Mouse (Mus musculus): Measurements from ENCODE around the gene Ovol2. TPM values are rescaled to one million over a fixed set of nuclear protein-coding genes. Genes with fewer than 3 reads are reported as not detected.

The Ovol2 gene
- total and polyA plus RNA-seq, 3 experiments = 0.05 TPM; not detected in 2

- Histone ChIP-seq H3K27me3 (ENCODE audit: insufficient read depth, low read length) (peaks cover 28% of the 10 kb centered on the region), H3K4me3 (ENCODE audit: low read depth, low read length) (no peak overlapping the region), H3K4me1 (ENCODE audit: insufficient read depth, low read depth, low read length) (no peaks in the 10 kb centered on the region), H3K36me3 (replicated peaks) (no peaks in the 10 kb centered on the region), H3K9me3 (replicated peaks) (no peaks in the 10 kb centered on the region)
- ATAC-seq (ENCODE audit: extremely low read depth, insufficient number of reproducible peaks, low FRiP score, poor library complexity, severe bottlenecking) = no peak
- TF ChIP-seq TAL1 (conservative IDR thresholded peaks at IDR 0.05; ENCODE audit: low read depth, low read length) (no peak), CTCF (IDR thresholded peaks at IDR 0.05; ENCODE audit: low read depth, low read length) (no peak), GATA2 (IDR thresholded peaks at IDR 0.05; ENCODE audit: borderline replicate concordance, low read depth, low read length) (no peak), POLR2AphosphoS5 (IDR thresholded peaks at IDR 0.05; ENCODE audit: insufficient replicate concordance, low read depth, low read length) (no peak), GATA1 (IDR thresholded peaks at IDR 0.05; ENCODE audit: borderline replicate concordance, low read length) (no peak)
- DNase-seq (ENCODE audit: low spot score) = no peak
Observed at GRCm38 (mm10) chr2:144290321-144290720, 41.6 kb downstream of the Ovol2 start.

GRCm38 (mm10) chr2:144281417-144281816 is 50.5 kb downstream of the Ovol2 start:
- H3K4me1 ChIP-seq (ENCODE audit: insufficient read depth, low read depth, low read length) = no peaks in the 10 kb centered on the region; the same call in 1 of the 2 replicates
- no peak for ATAC-seq (ENCODE audit: extremely low read depth, insufficient number of reproducible peaks, low FRiP score, poor library complexity, severe bottlenecking)
- TF ChIP-seq TAL1 (conservative IDR thresholded peaks at IDR 0.05; ENCODE audit: low read depth, low read length) (no peak), GATA1 (IDR thresholded peaks at IDR 0.05; ENCODE audit: borderline replicate concordance, low read length) (no peak), CTCF (IDR thresholded peaks at IDR 0.05; ENCODE audit: low read depth, low read length) (no peak), POLR2AphosphoS5 (IDR thresholded peaks at IDR 0.05; ENCODE audit: insufficient replicate concordance, low read depth, low read length) (no peak), GATA2 (IDR thresholded peaks at IDR 0.05; ENCODE audit: borderline replicate concordance, low read depth, low read length) (no peak)
- no peak overlapping the region for H3K4me3 ChIP-seq (ENCODE audit: low read depth, low read length)
- no peak for DNase-seq (ENCODE audit: low spot score)
- H3K27me3 ChIP-seq (ENCODE audit: insufficient read depth, low read length) = peaks cover 17% of the 10 kb centered on the region
- no peaks in the 10 kb centered on the region for H3K9me3 ChIP-seq (replicated peaks)
- H3K36me3 ChIP-seq (replicated peaks) = peaks cover 40% of the 10 kb centered on the region

- no peak for ATAC-seq (ENCODE audit: extremely low read depth, insufficient number of reproducible peaks, low FRiP score, poor library complexity, severe bottlenecking)
- H3K4me3 ChIP-seq (ENCODE audit: low read depth, low read length) = no peak overlapping the region
- H3K4me1 ChIP-seq (ENCODE audit: insufficient read depth, low read depth, low read length) = no peaks in the 10 kb centered on the region; the same call in 1 of the 2 replicates
- TF ChIP-seq GATA2 (IDR thresholded peaks at IDR 0.05; ENCODE audit: borderline replicate concordance, low read depth, low read length) = no peak
- TF ChIP-seq GATA1 (IDR thresholded peaks at IDR 0.05; ENCODE audit: borderline replicate concordance, low read length) = no peak
- TF ChIP-seq CTCF (IDR thresholded peaks at IDR 0.05; ENCODE audit: low read depth, low read length) = no peak
- no peak for TF ChIP-seq TAL1 (conservative IDR thresholded peaks at IDR 0.05; ENCODE audit: low read depth, low read length)
- TF ChIP-seq POLR2AphosphoS5 (IDR thresholded peaks at IDR 0.05; ENCODE audit: insufficient replicate concordance, low read depth, low read length) = no peak
- H3K9me3 ChIP-seq (replicated peaks) = no peaks in the 10 kb centered on the region
- no peak for DNase-seq (ENCODE audit: low spot score)
- peaks cover 14% of the 10 kb centered on the region for H3K27me3 ChIP-seq (ENCODE audit: insufficient read depth, low read length)
- peaks cover 46% of the 10 kb centered on the region for H3K36me3 ChIP-seq (replicated peaks)
Observed at GRCm38 (mm10) chr2:144280568-144280967, 51.4 kb downstream of the Ovol2 start.

GRCm38 (mm10) chr2:144279742-144280141 is 52.2 kb downstream of the Ovol2 start:
- Histone ChIP-seq H3K9me3 (replicated peaks) (no peaks in the 10 kb centered on the region), H3K4me1 (ENCODE audit: insufficient read depth, low read depth, low read length) (peaks cover 6% of the 10 kb centered on the region), H3K27me3 (ENCODE audit: insufficient read depth, low read length) (peaks cover 9% of the 10 kb centered on the region), H3K36me3 (replicated peaks) (peaks cover 53% of the 10 kb centered on the region), H3K4me3 (ENCODE audit: low read depth, low read length) (no peak overlapping the region)
- ATAC-seq (ENCODE audit: extremely low read depth, insufficient number of reproducible peaks, low FRiP score, poor library complexity, severe bottlenecking) = no peak
- TF ChIP-seq GATA2 (IDR thresholded peaks at IDR 0.05; ENCODE audit: borderline replicate concordance, low read depth, low read length) (no peak), GATA1 (IDR thresholded peaks at IDR 0.05; ENCODE audit: borderline replicate concordance, low read length) (no peak), POLR2AphosphoS5 (IDR thresholded peaks at IDR 0.05; ENCODE audit: insufficient replicate concordance, low read depth, low read length) (no peak), CTCF (IDR thresholded peaks at IDR 0.05; ENCODE audit: low read depth, low read length) (no peak), TAL1 (conservative IDR thresholded peaks at IDR 0.05; ENCODE audit: low read depth, low read length) (no peak)
- DNase-seq (ENCODE audit: low spot score) = no peak

DNA sequence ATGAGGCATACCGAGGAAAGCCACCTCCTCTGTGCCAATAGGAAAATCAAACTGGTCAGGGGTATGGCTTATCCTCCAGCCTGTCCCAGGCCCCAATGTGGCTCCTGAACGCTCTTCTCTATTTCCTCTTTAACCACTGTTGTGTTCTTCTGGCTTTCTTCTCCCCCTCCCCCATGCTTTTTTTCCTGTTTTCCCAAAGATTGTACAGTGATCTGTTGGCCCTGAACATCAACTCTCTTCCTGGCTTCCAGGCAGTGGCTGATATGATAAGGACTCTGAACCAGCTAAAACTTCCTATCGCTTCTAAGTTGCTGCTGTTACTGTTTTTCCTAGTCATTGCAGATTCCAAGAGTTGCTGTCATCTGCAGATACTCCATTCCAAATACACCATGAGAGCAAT is 55.1 kb downstream of the Ovol2 start:
- TF ChIP-seq GATA2 (IDR thresholded peaks at IDR 0.05; ENCODE audit: borderline replicate concordance, low read depth, low read length) (no peak), POLR2AphosphoS5 (IDR thresholded peaks at IDR 0.05; ENCODE audit: insufficient replicate concordance, low read depth, low read length) (no peak), TAL1 (conservative IDR thresholded peaks at IDR 0.05; ENCODE audit: low read depth, low read length) (no peak), CTCF (IDR thresholded peaks at IDR 0.05; ENCODE audit: low read depth, low read length) (no peak), GATA1 (IDR thresholded peaks at IDR 0.05; ENCODE audit: borderline replicate concordance, low read length) (no peak)
- H3K9me3 ChIP-seq (replicated peaks) = no peaks in the 10 kb centered on the region
- DNase-seq (ENCODE audit: low spot score) = no peak
- peaks cover 27% of the 10 kb centered on the region for H3K4me1 ChIP-seq (ENCODE audit: insufficient read depth, low read depth, low read length)
- no peaks in the 10 kb centered on the region for H3K27me3 ChIP-seq (ENCODE audit: insufficient read depth, low read length)
- no peak for ATAC-seq (ENCODE audit: extremely low read depth, insufficient number of reproducible peaks, low FRiP score, poor library complexity, severe bottlenecking)
- H3K4me3 ChIP-seq (ENCODE audit: low read depth, low read length) = no peak overlapping the region
- H3K36me3 ChIP-seq (replicated peaks) = peaks cover 77% of the 10 kb centered on the region

- DNase-seq (ENCODE audit: low spot score) (no peak), ATAC-seq (ENCODE audit: extremely low read depth, insufficient number of reproducible peaks, low FRiP score, poor library complexity, severe bottlenecking) (no peak)
- H3K36me3 ChIP-seq (replicated peaks) = peaks cover 67% of the 10 kb centered on the region
- peaks cover 31% of the 10 kb centered on the region for H3K4me1 ChIP-seq (ENCODE audit: insufficient read depth, low read depth, low read length)
- H3K4me3 ChIP-seq (ENCODE audit: low read depth, low read length) = no peak overlapping the region; the same call in 1 of the 2 replicates
- no peaks in the 10 kb centered on the region for H3K27me3 ChIP-seq (ENCODE audit: insufficient read depth, low read length)
- TF ChIP-seq TAL1 (conservative IDR thresholded peaks at IDR 0.05; ENCODE audit: low read depth, low read length) (no peak), CTCF (IDR thresholded peaks at IDR 0.05; ENCODE audit: low read depth, low read length) (no peak), POLR2AphosphoS5 (IDR thresholded peaks at IDR 0.05; ENCODE audit: insufficient replicate concordance, low read depth, low read length) (no peak), GATA1 (IDR thresholded peaks at IDR 0.05; ENCODE audit: borderline replicate concordance, low read length) (no peak), GATA2 (IDR thresholded peaks at IDR 0.05; ENCODE audit: borderline replicate concordance, low read depth, low read length) (no peak)
- no peaks in the 10 kb centered on the region for H3K9me3 ChIP-seq (replicated peaks)
Observed at GRCm38 (mm10) chr2:144274741-144275140, 57.2 kb downstream of the Ovol2 start.
